ENCODE assay signal across 23 mouse cellular contexts in the genomic region with DNA sequence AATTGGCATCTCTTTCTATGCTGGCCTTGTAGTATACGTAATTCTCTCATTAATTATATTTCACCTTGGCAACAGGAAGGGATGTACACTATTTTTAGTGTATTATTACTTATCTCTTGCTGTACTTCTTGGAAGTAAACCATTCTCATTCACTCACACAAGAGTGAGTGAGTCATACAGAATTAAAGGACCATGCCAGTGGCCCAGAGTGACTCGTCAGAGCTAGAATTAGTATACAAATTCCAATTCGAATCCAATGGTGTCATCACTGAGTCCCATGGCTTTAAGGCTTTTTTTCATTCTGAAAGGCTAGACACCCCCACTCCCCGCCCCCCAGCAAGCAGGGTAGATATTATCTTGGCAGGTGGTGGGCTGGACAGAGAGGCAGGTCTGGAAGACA.
DNase-seq lines count a peak whose midpoint lies in the region; ATAC-seq and TF ChIP-seq lines count a peak whose summit lies in the region.
"Had no signal": no experiment of that assay in that cellular context is flagged by ENCODE, and none has a peak within 500 bp of the region (broad histone marks: within the 10 kb centered on the region; RNA-seq: fewer than 3 reads in every experiment).

No protein-coding gene starts in this region.

- no peaks in the 10 kb centered on the region for H3K9me3 ChIP-seq in forebrain, embryonic 10.5 days
- H3K9me3 ChIP-seq in stomach, postnatal 0 days (ENCODE audit: control insufficient read depth, low read length): no peaks in the 10 kb centered on the region
- H3K9me3 ChIP-seq: embryonic facial prominence, embryonic 12.5 days; embryonic facial prominence, embryonic 15.5 days; forebrain, embryonic 12.5 days; forebrain, embryonic 15.5 days; heart, embryonic 12.5 days; heart, embryonic 15.5 days; hindbrain, embryonic 15.5 days had no signal

- no peak overlapping the region for H3K27ac ChIP-seq in forebrain, embryonic 10.5 days
- no peak overlapping the region for H3K27ac ChIP-seq in stomach, postnatal 0 days (replicated peaks)
- H3K27ac ChIP-seq: embryonic facial prominence, embryonic 12.5 days; embryonic facial prominence, embryonic 15.5 days; forebrain, embryonic 12.5 days; forebrain, embryonic 15.5 days; heart, embryonic 15.5 days; hindbrain, embryonic 15.5 days had no signal

- ATAC-seq in stomach, postnatal 0 days (ENCODE audit: low FRiP score, low TSS enrichment): no peak
- ATAC-seq: CD4-positive, CD25-positive, alpha-beta regulatory T cell, adult 4 months; forebrain, embryonic 15.5 days; intestine, postnatal 0 days had no signal

- WGBS in forebrain, embryonic 10.5 days: 80% methylated on average over 4 of the region's 4 CpGs
- WGBS in stomach, postnatal 0 days: 56% methylated on average over 4 of the region's 4 CpGs

- no peak for TF ChIP-seq CTCF in stomach, postnatal 0 days (IDR thresholded peaks at IDR 0.05; ENCODE audit: low read depth)

- DNase-seq in 416B (ENCODE audit: low read depth): peak; percentile 5
- peak; percentile 35 for DNase-seq in Muller cell, postnatal 12 days (ENCODE audit: inconsistent ontology term)
- peak; percentile 2 for DNase-seq in adipocyte (ENCODE audit: low spot score)
- DNase-seq in forebrain, embryonic 10.5 days (ENCODE audit: extremely low spot score, low spot score): no peak
- DNase-seq in layer of hippocampus, postnatal 10 days (ENCODE audit: low spot score in 2 of 2): no peak
- DNase-seq in stomach, postnatal 0 days (ENCODE audit: low spot score): no peak
- DNase-seq in spleen, postnatal 10 days (ENCODE audit: low spot score in 2 of 2): no peak
- DNase-seq: adrenal gland, adult 2 months; adrenal gland, postnatal 14 days; gastrocnemius, postnatal 25 days; heart, adult 18-20 months; heart, postnatal 10 days; heart, postnatal 4 days; kidney, adult 8-10 months had no signal

- peaks cover 93% of the 10 kb centered on the region for H3K27me3 ChIP-seq in forebrain, embryonic 10.5 days (ENCODE audit: poor library complexity, severe bottlenecking)
- H3K27me3 ChIP-seq in stomach, postnatal 0 days (ENCODE audit: control insufficient read depth, insufficient read depth, low read length): no peaks in the 10 kb centered on the region
- H3K27me3 ChIP-seq: forebrain, embryonic 15.5 days had no signal

- H3K9ac ChIP-seq in stomach, postnatal 0 days (ENCODE audit: low read length): no peak overlapping the region
- H3K9ac ChIP-seq: embryonic facial prominence, embryonic 12.5 days; embryonic facial prominence, embryonic 15.5 days; forebrain, embryonic 12.5 days; forebrain, embryonic 15.5 days; heart, embryonic 12.5 days; heart, embryonic 15.5 days; hindbrain, embryonic 15.5 days had no signal

- TF ChIP-seq EP300 in stomach, postnatal 0 days (optimal IDR thresholded peaks at IDR 0.05): no peak

- H3K4me1 ChIP-seq in forebrain, embryonic 10.5 days: peaks cover 9% of the 10 kb centered on the region
- H3K4me1 ChIP-seq in stomach, postnatal 0 days (replicated peaks; ENCODE audit: control insufficient read depth, insufficient read depth): no peaks in the 10 kb centered on the region
- H3K4me1 ChIP-seq: embryonic facial prominence, embryonic 15.5 days; forebrain, embryonic 15.5 days; heart, embryonic 12.5 days; heart, embryonic 15.5 days; hindbrain, embryonic 15.5 days had no signal

- no peak overlapping the region for H3K4me3 ChIP-seq in forebrain, embryonic 10.5 days
- H3K4me3 ChIP-seq in stomach, postnatal 0 days (ENCODE audit: low read depth, low read length): no peak overlapping the region
- H3K4me3 ChIP-seq: embryonic facial prominence, embryonic 12.5 days; embryonic facial prominence, embryonic 15.5 days; forebrain, embryonic 12.5 days; forebrain, embryonic 15.5 days; heart, embryonic 12.5 days; heart, embryonic 15.5 days; hindbrain, embryonic 15.5 days had no signal

- no peaks in the 10 kb centered on the region for H3K36me3 ChIP-seq in forebrain, embryonic 10.5 days (replicated peaks)
- no peaks in the 10 kb centered on the region for H3K36me3 ChIP-seq in stomach, postnatal 0 days (ENCODE audit: control insufficient read depth, insufficient read depth, low read length)
- H3K36me3 ChIP-seq: embryonic facial prominence, embryonic 12.5 days; embryonic facial prominence, embryonic 15.5 days; forebrain, embryonic 12.5 days; forebrain, embryonic 15.5 days; heart, embryonic 12.5 days; heart, embryonic 15.5 days; hindbrain, embryonic 15.5 days had no signal

- no peak overlapping the region for H3K4me2 ChIP-seq in stomach, postnatal 0 days (replicated peaks; ENCODE audit: low read depth)
- H3K4me2 ChIP-seq: embryonic facial prominence, embryonic 12.5 days; embryonic facial prominence, embryonic 15.5 days; forebrain, embryonic 12.5 days; forebrain, embryonic 15.5 days; heart, embryonic 12.5 days; heart, embryonic 15.5 days; hindbrain, embryonic 15.5 days had no signal

Comparison
In these comparisons a context has a peak if more than half of its experiments do, and no peak if none do; other contexts are left out.
1. DNase-seq: peak in 416B (single experiment), Muller cell, postnatal 12 days (single experiment) and adipocyte (single experiment); none in forebrain, embryonic 10.5 days (single experiment), layer of hippocampus, postnatal 10 days (0 of 2), stomach, postnatal 0 days (single experiment) and spleen, postnatal 10 days (0 of 2).